Mouse (Mus musculus) cerebellum, adult 2 months (tissue): Measurements from ENCODE around the gene Plcl2.

Experiments
- CTCF ChIP-seq: fragments of 200-500 bp; IDR thresholded peaks from 2 replicates; pipeline ENCODE4 v1.5.1; 2011; ENCODE audit warnings: low read depth, mild to moderate bottlenecking, control low read depth, low read length, moderate library complexity, borderline replicate concordance; ENCODE audit not compliant: insufficient read depth
- POLR2A ChIP-seq: fragments of 200-500 bp; IDR thresholded peaks from 2 replicates; pipeline ENCODE4 v1.6.1; 2011; ENCODE audit warnings: low read length, control low read depth, borderline replicate concordance; ENCODE audit not compliant: insufficient read depth

- TF ChIP-seq CTCF (no peak), POLR2A (no peak)
Observed at GRCm38 (mm10) chr17:50737068-50737467, 227.9 kb downstream of the Plcl2 start.
